Mouse (Mus musculus): ENCODE data around the gene Usp5.
A peak's percentile ranks its signal among the peaks of the same experiment; 100 is the strongest.
"Not testable (repeated sequence)": the region's sequence is repeated elsewhere in the genome, so short reads cannot be mapped to it uniquely, and the experiment has no call there.

Usp5 gene

DNA sequence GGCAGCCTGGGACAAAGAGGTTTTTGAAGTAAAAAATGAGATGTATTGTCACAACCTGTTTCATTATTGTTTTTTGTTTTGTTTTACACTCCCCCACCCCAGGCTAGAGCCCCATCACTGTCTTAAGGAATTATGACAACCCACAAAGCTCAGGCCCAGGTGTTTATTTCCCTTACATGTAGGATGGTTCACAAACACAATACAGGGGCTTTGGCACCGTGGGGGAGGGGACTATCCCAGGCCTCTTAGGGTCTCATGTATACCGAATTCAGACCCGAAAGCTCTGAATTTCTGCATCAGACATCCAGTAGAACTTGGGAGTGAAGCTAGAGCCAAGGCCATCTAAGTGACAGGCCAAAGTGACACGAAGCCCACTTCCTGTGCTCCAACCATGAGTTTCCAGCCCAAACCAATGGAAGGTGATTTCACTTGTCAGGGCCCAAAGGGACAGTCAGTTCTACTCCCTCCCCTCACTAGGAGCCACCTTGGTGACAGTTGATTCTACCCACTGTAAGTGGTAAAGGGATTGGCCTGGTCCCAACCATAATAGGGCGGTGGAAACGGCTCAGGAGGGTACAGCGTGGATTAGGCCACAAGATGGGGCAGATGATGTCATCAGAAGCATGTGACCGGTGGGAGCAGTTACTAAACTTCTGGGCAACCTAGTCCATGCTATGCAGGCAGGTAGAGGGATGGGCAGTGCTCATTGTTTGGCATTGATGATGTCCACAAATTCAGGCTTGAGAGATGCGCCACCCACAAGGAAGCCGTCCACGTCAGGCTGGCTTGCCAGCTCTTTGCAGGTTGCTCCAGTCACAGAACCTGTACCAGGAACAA is 18.5 kb downstream of the Usp5 start:
- DNase-seq: not testable (repeated sequence)

DNA sequence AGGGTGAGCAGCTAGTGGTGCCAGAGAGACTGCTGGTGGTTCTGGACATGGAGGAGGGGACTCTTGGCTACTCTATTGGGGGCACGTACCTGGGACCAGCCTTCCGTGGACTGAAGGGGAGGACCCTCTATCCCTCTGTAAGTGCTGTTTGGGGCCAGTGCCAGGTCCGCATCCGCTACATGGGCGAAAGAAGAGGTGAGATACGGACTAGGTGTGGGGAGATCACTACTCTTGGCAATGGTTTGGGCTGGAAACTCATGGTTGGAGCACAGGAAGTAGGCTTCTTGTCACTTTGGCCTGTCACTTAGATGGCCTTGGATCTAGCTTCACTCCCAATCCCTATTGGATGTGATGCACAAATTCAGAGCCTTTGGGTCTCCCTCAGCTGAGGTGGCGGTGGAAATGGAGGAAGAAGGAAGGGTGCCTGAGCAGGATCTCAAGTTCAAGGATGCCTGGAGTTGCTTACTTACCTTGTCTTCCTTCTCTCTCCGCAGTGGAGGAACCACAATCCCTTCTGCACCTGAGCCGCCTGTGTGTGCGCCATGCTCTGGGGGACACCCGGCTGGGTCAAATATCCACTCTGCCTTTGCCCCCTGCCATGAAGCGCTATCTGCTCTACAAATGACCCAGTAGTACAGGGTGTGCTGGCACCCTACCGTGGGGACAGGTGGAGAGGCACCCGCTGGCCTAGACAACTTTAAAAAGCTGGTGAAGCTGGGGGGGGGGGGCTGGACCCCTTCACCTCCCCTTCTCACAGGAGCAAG is 19.3 kb downstream of the Usp5 start:
- no peak for DNase-seq

DNA sequence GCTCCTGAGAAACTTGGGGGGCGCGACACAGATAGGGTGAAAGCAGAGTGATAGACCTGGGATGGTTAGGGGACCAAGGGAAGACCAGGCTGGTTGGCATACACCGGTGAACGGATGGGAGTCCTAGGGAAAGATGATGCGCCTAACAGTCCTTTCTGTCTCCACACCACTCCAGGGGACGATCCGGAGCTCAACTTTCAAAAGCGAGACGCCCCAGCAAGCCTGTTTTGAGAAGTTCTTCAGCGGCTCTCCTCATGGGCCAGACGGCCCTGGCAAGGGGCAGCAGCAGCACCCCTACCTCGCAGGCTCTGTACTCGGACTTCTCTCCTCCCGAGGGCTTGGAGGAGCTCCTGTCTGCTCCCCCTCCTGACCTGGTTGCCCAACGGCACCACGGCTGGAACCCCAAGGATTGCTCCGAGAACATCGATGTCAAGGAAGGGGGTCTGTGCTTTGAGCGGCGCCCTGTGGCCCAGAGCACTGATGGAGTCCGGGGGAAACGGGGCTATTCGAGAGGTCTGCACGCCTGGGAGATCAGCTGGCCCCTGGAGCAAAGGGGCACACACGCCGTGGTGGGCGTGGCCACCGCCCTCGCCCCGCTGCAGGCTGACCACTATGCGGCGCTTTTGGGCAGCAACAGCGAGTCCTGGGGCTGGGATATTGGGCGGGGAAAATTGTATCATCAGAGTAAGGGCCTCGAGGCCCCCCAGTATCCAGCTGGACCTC is 20.1 kb downstream of the Usp5 start:
- peak; percentile 73 for DNase-seq

DNA sequence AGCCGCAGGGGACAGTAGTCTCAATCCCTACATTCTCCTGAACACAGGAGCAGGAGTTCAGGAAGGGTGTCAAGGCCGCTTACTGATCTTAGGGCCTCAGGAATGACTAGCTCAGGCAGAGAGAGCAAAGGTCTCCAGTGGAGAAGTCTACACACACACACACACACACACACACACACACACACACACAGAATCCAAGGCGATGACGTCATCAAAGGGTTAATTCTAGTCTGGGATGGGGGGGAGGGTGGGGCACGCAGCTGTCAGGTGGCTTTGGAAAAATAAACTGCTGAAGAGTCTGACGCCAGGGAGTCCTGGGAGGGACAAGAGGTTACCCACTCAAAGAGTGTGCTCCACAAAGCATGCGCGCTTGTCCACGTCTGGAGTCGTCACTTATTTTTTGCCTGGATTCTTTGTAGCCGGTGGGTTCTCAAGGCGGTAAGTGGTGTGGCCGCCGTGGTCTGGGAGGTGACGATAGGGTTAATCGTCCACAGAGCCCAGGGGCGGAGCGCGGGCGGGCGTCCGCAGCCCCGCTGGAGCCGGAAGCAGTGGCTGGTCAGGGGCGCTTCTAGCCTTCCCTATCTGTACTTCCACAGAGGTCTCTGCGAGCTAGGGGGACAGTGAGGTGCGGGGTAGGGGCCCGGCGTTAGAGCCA is 20.8 kb downstream of the Usp5 start, which contains the start of gene Spsb2:
Gene Spsb2 (plus strand): TSS at position 304 of the 655 bp plus-strand sequence.
- DNase-seq: peak; percentile 39

GRCm38 (mm10) chr6:124807986-124808357 is 21.3 kb downstream of the Usp5 start:
- no peak for DNase-seq

DNA sequence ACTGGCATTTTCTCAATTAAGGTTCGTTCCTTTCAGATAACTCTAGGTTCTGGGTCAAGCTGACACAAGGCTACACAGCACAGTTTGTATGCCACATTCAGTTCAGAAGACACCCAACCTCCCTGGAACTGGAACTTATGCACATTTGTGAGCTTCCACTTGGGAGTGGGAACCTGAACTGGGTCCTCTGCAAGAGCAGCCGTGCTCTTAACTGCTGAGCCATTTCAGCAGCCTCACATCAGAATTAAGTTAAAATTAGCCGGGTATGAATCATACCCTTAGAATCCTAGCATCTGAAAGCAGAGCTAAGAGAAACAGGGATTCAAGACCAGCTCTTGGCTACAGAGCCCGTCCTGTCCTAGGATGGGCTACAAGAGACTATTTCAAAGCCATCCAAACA is 21.9 kb downstream of the Usp5 start:
- no peak for DNase-seq

GRCm38 (mm10) chr6:124806446-124807140 is 22.7 kb downstream of the Usp5 start:
- DNase-seq: no peak

GRCm38 (mm10) chr6:124805341-124806321 is 23.7 kb downstream of the Usp5 start:
- peak; percentile 77 for DNase-seq

GRCm38 (mm10) chr6:124804341-124804740 is 24.9 kb downstream of the Usp5 start:
- DNase-seq: no peak

DNA sequence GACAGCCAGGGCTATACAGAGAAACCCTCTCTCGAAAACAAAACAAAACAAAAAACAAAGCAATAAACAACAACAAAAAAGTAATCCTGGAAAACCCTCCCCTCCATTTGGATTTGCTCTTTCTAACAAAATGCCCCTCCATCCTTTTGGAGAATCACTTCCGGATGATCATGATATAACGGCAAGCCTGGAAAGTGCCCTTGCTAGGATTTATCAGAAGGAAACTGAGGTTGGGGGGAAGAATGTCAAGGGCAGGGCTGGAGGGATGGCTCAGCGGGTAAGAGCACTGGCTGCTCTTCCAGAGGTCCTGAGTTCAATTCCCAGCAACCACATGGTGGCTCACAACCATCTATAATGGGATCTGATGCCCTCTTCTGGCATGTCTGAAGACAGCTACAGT is 25.6 kb downstream of the Usp5 start:
- not testable (repeated sequence) for DNase-seq

DNA sequence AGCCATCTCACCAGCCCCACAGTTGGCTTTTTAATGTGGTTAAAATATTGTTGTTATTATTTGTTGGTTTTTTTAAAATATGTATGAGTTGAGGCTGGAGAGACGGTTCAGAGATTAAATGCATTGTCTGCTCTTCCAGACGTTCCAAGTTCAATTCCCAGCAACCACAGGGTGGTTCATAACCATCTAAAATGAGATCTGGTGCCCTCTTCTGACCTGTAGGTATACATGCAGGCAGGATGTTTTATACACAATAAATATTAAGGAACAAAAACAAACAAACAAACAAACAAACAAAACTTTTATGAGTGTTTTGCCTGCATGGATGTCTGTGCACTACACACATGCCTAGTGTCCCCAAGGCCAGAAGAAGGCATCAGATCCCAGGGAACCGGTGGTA is 26.2 kb downstream of the Usp5 start:
- DNase-seq: no peak

GRCm38 (mm10) chr6:124802400-124802799 is 26.9 kb downstream of the Usp5 start:
- DNase-seq: not testable (repeated sequence)

DNA sequence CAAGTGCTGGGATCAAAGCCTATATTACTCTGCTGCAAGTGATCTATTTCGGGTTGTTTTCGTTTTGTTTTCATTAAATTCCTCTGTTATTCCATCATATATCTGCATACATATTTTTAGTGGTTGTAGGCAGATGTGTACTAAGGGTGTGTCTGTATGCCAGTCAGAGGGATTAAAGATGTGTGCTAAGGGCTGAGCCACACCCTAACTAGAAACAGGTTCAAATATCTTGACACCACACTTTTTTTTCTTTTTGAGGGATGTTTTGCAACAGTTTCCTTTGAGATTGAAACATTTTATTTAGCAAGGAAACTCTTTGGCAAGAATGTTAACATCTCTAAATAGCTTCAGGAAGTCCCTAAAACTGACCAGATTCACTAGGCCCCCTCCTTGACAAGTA is 33.1 kb downstream of the Usp5 start:
- DNase-seq: no peak

DNA sequence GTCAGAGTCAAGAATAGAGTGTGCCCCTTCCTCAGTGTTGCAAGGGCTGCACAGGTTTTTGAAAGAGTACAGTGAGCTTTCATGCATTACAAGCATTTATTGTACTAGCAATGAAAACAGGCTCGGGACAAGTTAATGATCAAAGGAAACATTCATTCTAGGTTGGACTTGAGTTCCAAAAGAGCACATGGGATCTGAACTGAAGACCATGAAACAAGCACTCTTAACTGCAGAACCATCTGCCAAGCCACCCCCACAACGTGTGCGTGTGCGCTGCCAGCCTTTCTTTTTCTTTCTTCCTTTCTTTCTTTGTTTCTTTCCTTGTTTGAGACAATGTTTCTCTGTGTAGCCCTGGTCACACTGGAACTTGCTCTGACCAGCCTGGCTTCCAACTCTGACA is 33.5 kb downstream of the Usp5 start:
- DNase-seq: no peak

DNA sequence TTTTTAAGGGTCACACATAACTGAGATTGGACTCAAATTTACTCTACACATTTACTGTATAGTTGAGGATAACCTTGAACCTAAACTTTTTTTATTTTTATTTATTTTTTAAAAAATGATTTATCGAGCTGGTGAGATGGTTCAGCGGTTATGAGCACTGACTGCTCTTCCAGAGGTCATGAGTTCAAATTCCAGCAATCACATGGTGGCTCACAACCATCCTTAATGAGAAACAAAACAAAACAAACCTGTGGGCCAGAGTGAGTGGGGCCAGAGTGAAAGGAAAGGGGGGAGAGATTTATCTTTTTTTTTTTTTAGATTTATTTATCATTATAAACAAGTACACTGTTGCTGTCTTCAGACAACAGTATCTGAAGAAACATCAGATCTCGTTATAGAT is 37.4 kb downstream of the Usp5 start:
- DNase-seq: no peak

GRCm38 (mm10) chr6:124790121-124790520 is 39.2 kb downstream of the Usp5 start:
- DNase-seq: no peak

DNA sequence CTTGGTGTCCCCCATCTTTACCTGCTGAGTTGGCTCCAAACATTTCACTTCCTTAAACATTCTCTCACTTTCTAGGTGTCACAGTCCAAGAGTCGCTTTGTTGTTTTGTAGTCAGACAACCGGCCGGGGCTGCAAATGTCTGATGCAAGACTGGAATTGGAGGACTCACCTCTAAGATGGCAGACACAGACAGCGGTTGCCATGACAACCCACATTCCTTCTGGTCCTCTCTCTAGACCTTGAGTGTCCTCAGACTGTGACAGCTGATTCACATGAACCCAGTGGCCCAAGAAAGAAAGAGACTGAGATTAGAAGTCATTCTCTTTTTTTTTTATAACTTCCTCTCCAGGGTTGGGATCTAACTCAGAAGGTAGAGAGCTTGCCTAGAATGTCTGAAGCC is 39.8 kb downstream of the Usp5 start:
- no peak for DNase-seq

DNA sequence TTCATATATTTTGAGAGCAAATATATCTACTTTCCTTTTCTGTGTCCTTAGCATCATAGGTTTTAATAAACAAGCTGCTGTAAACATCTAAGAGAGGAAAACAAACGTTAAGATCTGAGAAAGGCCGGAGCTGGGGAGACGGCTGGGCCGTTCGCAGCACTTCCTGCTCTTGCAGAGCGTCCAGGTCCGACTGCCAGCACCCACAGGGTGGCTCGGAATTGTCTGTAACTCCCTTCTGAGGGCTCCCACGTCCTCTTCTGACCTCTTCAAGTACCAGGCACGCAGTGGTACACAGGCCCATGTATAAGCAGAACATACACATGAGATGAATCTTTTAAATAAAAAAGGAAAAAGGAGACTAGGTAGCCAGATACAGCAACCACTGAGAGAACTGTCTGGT is 41.6 kb downstream of the Usp5 start:
- DNase-seq: no peak

GRCm38 (mm10) chr6:124786756-124787420 is 42.4 kb downstream of the Usp5 start:
- DNase-seq: no peak

DNA sequence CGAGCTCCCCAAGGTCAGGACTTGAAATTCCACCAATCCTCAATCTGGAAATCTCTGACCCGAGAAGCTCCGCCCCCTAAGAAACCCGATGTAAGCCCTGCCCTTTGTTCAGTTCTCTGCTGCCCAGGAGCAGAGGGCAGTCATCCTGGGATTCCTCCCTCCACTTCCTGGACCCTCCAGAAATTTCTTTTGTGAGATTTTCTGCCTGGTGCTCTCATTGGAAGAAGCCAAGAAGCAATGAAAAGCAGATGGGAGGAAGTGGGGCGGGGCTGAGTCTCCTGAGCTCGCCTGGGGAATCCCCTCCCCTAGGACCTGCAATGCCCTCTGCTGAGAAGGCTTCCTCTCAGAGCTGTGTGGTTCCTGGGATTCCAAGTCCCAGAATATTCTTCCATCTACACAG is 46.8 kb downstream of the Usp5 start:
- DNase-seq: peak; percentile 73
